Mouse (Mus musculus) induced T-regulatory cell, adult 2 months (primary cell): ENCODE data around the gene Hdac5.

Experiments used
- DNase-seq: peaks from one replicate; pipeline ENCODE4 v3.0.0-alpha.2; 2012; ENCODE audit warnings: low read depth

The Hdac5 gene

DNA sequence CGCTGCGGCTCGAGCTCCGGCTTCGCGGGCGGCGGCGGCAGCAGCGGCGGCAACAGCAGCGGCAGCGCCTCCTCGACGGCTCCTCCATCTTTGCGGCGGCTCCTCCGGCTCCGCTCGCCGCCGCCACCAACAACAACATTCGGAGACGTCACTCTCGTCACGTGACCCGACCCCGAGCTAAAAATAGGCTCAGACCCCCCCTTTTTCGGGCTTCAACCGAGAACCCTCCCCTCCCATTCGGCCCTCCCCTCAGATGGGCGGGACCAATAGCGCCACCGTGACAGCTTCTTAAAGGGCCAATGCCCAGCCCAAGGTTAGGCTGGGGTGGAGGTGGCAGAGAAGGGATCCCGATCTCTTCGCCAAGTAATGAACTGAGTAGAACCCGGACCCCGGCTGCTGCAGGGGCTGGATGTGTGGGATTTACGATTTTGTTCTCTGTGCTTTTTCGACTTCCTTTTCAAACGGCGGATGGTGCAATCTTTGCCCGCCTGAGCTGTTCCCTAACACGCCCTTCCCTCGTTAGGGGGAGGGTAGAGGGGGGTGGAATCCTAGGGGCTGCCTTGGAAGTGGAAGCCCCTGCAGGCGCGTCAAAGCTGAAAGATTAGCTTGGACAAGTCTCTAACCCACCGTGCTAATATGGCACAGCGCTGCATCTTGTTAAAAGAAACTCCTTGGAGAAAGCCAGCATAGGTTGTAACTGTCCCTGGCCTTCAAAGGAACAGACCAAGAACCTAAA, at the start of gene Hdac5:
Gene Hdac5 (minus strand): TSS at position 161 of the 736 bp plus-strand sequence.
- peak; percentile 99 for DNase-seq

DNA sequence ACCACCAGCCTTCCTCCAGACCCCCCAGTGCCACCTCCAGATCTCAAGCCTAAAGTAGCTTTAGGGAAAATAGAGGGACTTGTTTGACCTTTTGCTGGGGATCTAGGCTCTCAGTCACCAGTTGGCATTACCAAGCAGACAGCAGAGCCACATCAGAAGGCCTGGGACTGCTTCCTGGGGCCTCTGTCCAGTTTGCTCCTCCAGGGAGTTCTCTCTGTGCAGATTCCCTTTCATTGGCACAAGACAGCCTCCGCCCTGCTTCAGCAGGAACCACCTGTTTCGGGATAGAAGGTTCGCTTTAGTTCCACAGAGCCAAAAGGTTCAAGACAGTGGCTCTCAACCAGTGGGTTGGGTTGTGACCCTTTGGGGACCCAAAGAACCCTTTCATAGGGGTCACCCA, 49.6 kb upstream of the Hdac5 start:
- DNase-seq: no peak

DNA sequence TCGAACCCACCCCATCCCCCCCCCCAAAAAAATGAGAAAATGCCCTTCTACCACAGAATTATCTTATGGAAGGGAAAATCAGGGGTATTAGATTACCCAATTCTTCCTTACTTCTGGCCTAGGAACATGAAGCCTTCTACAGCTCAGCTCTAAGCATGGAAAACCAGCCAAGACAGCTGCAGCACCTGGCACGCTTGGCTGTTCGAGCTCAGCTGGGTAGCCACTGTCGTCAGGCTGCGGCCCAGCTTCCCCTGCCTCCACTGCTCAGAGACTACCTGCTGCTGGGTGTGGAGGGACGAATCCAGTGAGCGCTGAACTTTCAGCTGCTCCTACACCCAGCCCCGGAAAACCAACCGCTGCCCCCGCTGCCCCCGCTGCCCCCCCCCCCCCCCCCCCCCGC, 47.8 kb upstream of the Hdac5 start:
- no peak for DNase-seq

DNA sequence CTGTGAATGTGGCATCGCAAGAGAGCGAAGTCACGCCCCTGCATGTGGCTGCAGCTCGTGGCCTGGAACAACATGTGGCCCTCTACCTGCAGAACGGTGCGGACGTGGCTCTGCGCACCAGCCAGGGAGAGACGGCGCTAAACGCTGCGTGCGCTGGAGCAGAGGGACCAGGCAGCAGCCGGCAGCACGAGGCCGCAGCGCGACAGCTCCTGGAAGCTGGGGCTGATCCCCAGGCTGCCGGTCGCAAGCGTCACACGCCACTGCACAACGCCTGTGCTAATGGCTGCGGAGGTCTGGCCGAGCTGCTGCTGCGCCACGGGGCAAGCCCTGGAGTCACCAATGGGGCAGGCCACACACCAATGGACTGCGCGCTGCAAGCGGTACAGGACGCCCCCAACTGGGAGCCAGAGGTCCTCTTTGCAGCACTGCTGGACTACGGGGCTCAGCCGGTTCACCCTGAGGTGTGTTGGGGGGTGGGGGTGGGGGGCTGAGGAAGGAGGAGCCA, 46.5 kb upstream of the Hdac5 start:
- DNase-seq: no peak

DNA sequence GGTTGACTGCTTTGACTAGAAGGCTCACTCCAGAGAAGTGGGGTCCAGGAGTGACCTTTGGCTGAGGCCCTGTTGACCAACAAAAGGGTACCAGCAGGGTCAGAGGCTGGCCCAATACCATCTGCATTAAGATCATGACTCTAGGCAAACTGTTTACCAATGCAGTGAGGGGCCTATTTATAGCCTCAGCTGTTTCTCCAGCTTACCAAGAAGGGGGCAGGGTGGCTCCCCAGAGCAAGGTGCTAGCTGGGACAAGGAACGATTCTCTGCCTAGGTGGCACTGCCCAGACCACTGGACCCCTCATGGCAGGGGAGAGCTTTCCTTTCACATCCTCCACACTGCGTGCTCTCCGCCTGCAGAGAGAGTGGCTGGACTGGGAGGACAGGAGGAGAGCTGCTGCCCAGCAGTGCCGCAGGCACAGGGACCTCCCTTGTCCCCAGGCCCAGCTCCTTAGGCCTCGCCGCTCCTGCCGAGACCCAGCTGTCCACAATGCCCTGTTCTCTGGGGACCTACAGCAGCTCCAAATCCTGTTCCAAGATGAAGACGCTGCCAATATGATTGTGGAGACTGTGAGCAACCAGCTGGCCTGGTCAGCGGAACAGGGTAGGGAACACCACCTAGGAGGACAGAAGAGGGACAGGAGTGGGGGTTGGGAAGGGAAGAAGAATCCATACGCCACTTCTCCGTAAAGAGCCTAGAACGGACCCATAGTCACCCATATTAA, 38.7 kb upstream of the Hdac5 start, which contains the start of gene Asb16:
Gene Asb16 (plus strand): TSS at position 224 of the 725 bp plus-strand sequence.
- DNase-seq: no peak

DNA sequence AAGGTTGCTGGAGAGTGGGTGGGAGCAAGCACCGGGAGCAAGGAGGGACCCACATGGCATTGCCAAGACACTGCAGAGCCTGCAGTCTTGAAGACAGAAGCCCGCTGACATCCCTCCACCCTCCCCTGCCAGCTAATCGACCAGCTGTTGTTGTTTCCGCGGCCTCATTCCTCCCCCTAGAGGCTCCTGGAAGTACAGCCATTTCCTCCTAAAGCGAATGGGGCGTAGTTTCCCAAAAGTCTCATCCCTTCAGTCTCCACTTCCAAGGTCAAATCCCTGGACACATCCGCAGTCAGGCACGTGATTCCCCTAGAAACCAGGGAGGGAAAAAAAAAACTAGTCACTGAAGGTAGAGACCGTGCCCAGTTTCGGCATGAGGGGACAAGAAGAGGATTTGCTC, 37.5 kb upstream of the Hdac5 start:
- DNase-seq: peak; percentile 68

DNA sequence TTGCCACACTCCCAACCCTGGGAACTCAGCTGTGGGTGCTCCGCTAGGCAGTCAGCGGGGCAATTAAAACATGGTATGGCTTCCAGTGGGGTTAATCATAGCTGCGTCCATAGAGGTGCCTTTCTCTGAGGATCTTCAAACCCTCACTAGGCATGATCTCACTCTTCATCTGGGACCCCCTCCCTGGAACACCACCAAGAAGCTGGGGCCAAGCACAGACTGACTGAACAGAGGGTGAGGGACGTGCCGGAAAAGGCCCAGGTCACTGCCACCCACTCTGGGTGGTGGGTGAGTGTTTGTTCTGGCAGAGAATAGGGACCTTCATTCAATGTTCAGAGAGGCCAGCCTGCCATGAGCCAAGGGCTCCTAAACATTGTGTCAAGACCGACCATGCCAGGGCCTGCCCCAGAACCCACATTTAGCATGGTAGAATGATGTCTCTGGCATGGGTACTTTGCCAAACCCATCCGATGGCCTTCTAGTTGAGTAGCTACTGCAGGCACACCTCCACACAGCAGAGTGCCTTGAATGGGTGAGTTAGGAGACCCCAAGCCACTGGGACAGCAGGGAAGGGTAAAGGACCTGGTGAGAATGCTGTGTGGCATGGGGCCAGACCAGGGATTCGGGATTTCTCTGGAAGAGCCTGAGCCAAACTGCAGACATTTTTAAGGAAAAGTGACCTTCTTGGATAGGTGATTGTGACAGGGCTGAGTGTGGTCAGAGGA, 36.8 kb upstream of the Hdac5 start:
- no peak for DNase-seq

DNA sequence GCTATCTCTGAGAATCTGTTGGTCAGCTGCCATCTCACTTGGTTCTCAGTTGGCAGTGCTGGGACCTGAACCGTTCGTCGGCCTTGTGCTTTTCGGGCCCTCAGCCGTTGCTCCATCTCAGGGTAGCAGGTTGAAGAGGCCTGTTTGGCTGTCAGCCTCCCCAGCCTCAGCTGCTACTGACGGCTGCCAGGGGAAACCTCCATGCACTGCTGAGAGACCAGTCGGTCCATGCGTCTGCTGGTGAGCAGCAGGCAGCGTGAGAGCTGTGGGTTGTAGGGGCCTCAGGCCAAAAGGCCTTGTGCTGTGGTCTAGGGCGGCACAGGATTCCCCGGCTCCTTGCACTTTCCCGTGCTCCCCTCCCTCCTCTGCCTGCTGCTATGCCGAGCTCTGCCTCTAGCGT, 35.9 kb upstream of the Hdac5 start:
- DNase-seq: no peak

DNA sequence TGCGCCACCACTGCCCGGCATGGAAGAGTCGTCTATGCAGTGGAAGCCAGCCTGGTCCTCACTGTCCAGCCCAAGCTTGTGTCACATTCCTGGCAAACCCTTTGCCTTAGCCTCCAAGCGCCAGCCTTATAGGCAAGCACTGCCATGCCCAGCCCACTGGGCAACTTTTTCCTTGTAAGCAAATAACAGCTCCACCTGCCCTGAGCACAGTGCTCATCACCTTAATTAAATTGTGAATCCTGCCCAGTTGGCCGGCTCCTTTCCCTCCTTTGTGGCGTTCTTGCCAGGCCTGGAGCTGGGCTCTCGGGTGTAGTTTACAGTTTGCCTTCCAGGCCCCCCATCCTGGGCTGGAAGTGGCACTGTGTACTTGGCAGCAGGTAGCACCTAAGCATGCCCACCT, 33.2 kb upstream of the Hdac5 start:
- no peak for DNase-seq

DNA sequence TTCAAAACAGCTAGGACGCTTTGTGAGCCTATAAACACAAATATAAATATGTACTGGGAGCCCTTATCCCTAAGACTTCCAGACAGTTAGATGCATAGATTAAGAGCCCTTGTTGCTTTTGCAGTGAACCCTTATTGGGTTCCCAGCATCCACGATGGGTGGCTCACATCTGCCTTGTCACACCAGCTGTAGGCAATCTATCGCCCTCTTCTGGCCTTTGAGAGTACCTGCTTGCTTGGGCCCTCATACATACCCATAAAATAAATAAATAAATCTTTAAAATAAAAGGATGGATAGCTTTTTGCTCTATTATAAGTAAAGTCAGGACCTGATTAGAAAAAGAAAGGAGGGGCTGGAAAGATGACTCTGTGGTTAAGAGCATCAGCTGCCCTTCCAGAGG, 28.6 kb upstream of the Hdac5 start:
- DNase-seq: no peak

DNA sequence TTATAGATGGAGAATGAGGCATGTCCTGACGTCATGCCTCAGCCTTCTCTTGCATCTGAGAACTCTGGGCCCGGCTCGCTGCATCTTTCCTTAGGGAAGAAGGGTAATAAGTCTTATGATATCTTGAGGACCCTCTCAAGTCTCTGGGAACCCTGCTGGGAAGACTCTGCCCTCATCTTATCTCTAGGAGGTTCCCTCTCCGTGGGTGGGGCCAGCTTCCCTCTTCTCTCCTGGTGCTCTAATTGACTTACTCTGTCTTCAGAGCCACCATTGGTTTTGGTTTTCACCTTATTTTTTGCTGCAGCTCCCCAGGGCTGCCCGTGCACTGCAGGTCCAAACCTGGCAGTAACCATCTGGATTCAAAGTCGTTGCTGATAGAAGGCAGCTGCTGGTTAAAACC, 28.1 kb upstream of the Hdac5 start:
- DNase-seq: no peak

DNA sequence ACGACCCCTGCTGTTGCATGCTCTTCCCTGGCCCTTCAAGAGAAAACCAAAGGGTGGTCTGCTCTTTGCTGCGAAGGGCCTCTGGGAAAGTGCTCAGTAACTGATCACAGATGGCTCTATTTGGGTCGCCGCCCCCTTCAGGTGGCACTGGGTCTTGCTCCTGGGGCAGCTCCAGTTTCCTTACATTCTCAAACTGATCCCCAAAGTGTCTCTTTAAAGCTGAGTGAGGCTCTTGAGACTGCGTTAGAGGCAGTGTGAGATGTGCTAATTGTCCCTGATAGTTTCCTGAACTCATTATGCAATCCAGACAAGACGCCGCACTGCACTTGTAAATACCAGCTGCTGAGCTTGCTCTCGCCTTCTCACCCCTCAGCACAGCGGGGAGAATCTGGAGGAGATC, 27.5 kb upstream of the Hdac5 start:
- no peak for DNase-seq

DNA sequence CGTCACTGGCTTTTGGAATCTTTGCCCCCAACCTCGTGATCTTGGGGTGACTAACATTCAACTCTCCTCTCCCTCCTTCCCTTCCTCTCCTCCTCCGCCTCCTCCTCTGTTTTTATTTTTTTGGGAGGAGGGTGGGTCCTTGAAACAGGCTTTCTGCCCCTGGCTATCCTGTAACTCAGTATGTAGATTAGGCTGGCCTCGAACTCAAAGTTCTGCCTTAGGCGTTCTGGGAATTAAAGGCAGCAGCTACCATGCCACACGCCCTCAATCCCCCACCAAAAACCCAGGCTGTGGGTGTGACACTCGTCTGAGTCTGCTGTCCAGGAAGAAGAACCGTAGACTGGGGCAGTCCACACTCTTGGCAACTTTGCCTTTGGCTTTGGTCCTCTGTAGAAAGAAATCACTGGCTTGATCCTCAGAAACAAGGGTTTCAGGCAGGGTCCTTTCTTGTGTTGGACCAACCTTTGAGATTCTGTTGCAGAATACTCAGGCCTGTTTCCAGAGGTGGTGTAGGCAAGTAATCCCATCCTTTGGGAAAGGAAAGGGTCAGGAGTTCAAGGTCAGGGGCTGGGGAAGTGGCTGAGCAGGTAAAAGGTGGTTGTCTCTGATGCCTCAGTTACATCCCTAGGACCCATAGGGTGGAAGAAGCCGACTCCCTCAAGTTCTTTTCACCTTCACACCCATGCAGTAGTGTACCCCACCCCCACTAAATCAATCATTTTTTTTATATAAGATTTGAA, 19.6 kb upstream of the Hdac5 start:
- peak; percentile 28 for DNase-seq

DNA sequence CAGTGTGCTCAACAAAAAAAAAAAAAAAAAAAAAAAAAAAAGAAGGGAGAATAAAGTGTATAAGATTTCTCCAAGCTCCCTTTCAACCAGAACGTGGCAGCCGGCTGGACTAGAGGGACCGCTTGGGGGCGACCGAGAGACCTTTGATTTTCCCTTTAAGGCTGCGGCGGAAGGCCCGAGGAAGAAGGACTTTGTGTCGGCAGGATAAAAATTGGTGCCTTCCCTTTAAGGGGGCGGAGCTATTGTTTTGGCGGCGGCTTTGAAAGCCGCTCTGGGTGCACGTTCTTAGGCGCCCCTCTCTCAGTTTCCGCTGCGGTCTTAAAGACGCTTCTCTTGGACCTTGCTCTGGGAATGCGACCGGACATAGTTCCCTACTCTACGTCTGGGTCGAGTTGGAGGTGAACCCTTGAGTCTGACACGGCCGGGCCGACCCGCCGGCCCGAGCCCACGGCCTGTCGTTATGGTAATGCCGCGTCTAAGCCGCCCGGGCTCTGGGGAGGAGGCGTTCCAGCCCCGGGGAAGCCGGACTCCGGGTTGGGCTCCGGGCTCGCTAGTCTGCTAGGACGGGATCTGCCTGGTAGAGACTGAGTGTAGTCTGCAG, 18.8 kb upstream of the Hdac5 start, which contains the start of gene BC030867:
Gene BC030867 (plus strand): TSS at position 253 of the 601 bp plus-strand sequence.
- DNase-seq: peak; percentile 100

DNA sequence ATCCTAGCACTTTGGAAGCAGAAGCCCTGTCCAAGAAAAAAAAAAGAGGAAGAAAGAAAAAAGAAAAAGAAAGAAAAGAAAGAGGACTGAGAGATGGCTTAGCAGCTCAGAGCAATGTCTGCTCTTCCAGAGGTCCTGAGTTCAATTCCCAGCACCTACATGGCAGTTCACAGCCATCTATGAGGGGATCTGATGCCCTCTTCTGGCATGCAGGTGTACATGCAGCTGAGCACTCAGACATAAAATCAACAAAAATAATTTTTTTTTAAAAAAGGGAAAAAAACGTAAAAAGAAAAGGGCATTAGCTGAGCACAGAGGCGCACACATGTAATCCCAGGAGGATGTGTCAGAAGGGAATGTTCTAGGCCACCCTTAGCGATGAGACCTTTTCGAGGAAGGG, 16.9 kb upstream of the Hdac5 start:
- DNase-seq: peak; percentile 41

DNA sequence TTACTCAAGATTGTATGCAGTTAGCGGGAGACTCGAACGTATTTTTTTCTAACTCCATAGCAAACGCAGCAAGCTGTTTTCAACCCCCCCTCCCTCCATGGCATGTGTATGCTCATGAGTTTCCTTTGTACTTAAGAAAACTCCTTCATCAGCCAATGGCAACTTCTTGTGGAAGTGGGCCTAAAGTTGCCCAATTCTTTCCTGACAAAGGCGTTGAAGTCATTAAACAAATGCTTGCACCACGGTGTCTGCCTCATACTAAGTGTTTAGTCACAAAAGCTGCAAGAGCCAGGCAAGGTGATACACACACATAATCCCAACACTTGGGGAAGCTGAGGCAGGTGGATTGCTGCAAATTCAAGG, 16.3 kb upstream of the Hdac5 start:
- DNase-seq: no peak

DNA sequence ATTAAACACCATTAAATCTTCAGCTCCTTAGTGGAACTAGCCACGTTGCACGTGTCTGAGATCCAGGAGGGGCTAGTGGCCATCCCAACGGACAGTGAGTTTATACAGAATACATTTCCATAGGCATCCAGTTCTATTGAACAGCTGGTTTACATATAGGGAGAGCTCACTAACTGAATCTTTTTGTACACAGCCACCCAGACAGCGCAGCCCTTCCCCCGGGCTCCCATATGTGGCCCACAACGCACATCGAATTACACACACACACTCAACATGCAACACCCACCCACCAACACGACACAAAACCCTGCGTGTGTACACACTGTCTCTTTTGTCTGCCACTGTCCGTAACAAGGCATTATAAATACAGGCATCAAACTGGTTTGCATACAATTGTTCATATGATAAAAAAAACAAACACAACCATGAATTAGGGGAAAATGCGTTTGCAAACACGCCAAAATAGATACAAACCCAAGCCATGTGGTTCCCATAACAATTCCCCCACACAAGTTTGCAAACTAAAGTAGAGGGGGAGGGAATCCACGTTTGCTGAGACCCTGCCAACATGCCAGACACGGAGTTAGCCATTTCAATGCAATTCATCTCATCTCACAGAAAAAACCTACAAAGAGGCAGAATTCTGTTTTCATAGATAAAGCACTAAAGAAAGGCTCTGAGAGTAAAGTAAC, 15.8 kb upstream of the Hdac5 start:
- DNase-seq: no peak

DNA sequence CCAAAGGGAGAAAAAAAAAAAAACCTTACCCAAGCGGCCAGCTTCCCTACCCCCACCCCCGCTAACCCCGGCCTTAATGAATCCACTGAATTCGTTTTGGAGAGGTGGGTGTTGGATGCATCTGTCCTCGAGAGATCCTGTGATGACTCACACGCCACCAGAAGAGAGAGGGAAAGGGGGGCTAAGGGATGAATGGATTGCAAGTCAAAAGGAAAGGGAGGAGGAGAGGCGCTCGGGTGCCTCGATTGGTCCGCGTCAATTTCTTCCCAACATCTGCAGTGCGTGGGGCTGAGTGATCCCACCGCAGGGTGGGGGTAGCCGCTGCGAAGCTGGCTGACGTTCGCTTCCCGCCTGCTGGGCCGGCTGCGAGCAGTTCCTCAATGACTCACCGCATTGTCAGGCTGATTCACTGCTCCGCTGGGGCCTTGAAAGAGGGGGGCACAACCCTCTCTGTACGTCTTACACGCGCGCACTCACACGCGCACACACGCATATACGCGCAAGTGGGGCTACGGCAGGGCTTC, 15.0 kb upstream of the Hdac5 start:
- peak; percentile 54 for DNase-seq

DNA sequence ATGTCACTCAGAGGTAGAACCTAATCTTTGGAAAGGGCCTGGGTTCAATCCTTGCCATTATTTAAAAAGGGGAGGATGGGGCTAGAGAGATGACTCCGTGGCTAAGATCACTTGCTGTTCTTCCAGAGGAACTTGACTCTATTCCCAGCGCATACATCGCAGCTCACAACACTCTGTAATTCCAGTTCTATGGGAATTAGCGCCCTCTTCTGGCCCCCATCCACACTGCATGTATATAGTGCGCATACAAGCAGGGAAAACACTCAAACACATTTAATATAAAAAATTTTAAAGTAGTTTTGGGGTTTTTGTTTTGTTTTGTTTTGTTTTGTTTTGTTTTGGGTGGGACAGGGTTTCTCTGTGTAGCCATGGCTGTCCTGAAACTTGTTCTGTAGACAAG, 11.9 kb upstream of the Hdac5 start:
- no peak for DNase-seq

DNA sequence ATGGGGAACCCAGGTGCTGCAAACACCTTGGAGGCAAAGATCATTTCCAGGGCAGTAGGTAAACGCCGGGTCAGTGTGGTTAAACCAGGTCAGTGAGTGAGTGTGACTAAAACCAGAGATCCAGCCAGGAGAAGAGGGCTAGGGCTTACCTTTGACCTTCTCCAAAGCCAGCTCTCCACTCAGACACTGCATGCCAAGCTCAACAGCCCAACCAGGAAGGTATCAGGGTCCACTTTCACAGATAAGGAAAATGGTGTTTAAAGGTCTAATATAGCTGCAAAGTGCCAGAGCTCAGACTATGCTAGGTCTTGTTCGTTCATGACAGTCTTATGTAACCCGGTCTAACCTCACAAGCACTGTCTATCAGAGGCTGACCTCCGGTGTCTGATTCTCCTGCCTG, 11.3 kb upstream of the Hdac5 start:
- no peak for DNase-seq

DNA sequence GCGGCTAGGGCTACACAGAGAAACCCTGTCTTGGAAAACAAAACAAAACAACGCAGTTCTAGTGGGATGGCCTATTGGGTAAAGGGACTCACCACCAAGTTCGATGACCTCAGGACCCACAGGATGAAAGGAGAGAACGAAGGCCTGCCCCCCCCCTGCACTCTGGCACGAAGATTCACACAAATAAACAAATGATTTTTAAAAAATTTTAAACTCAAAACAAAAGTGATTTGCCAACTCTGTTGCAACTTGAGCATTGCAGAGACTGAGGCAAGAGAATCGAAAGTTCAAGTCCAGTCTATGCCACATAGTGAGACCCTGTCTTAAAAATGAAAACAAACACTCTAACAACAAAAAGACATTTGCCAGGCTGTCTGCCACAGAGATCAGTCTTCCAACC, 10.7 kb upstream of the Hdac5 start:
- no peak for DNase-seq
